Comparison of ENCODE assay signal across 8 mouse cellular contexts in the genomic region with DNA sequence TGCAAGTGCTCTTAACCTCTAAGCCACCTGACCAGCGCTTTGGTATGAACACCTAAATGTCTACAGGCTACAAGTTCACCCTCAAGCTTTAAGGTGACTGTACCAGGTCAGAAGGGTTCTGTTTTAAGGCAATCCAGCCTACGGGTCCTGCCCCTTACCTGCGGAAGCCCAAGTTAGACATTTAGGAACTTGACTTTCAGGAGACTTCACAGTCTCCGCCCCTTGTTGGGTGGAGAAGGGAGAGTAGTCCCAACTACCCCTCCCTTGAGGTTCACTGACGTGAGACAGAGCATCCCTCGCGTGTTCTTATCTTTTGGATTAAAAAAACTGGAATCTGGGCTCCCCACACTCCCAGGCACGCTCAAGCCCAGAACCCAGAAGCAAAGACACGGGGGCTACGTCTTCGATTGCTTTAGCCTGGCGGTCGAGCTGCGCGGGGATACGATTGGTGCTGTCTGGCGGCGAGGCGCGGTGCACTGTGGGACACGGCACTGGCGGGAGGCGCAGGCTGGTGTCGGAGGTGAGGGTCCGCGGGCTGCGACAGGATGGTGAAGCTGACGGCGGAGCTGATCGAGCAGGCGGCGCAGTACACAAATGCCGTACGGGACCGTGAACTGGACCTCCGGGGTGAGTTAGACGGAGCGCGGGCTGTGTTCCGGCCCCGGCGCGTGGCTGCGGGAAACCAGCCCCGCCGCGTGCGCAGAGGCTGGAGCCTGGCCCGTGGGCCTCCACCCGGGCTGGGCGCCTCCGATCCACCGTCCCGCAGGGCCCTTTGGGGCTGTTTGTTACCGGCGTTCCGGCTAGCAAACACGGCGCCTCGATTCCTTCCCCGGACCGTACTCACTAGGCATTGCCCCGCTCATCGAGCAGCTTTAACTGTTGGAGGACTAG. TPM values are rescaled to one million over a fixed set of nuclear protein-coding genes. Genes with fewer than 3 reads are reported as not detected.
DNase-seq lines count a peak whose midpoint lies in the region; ATAC-seq and TF ChIP-seq lines count a peak whose summit lies in the region.

No protein-coding gene starts in this region.

- intact Hi-C loops in heart, postnatal 10 days (cut with DNase I): no loop called here

- TF ChIP-seq CTCF in liver, postnatal 0 days (IDR thresholded peaks at IDR 0.05; ENCODE audit: low read depth): no peak

- no peak; the same call in 1 of the 2 replicates for TF ChIP-seq EP300 in liver, postnatal 0 days (IDR thresholded peaks at IDR 0.05; ENCODE audit: low read depth)

- 1% methylated on average over 64 of the region's 64 CpGs for WGBS in forebrain, embryonic 13.5 days
- WGBS in liver, postnatal 0 days (ENCODE audit: insufficient replicate concordance): under 1% methylated on average over 64 of the region's 64 CpGs
- WGBS in neural tube, embryonic 13.5 days: under 1% methylated on average over 64 of the region's 64 CpGs

- peaks cover 18% of the 10 kb centered on the region for H3K4me1 ChIP-seq in forebrain, embryonic 13.5 days
- peaks cover 10% of the 10 kb centered on the region; the same call in 1 of the 2 replicates for H3K4me1 ChIP-seq in liver, postnatal 0 days (ENCODE audit: insufficient read depth)
- H3K4me1 ChIP-seq in neural tube, embryonic 13.5 days (replicated peaks): peaks cover 22% of the 10 kb centered on the region

- no peaks in the 10 kb centered on the region for H3K27me3 ChIP-seq in forebrain, embryonic 13.5 days
- no peaks in the 10 kb centered on the region for H3K27me3 ChIP-seq in liver, postnatal 0 days (ENCODE audit: insufficient read depth, low read length)
- H3K27me3 ChIP-seq in neural tube, embryonic 13.5 days: no peaks in the 10 kb centered on the region

- H3K9me3 ChIP-seq in forebrain, embryonic 13.5 days (replicated peaks): no peaks in the 10 kb centered on the region
- H3K9me3 ChIP-seq in liver, postnatal 0 days (ENCODE audit: low read length): no peaks in the 10 kb centered on the region
- H3K9me3 ChIP-seq in neural tube, embryonic 13.5 days: no peaks in the 10 kb centered on the region

- H3K27ac ChIP-seq in forebrain, embryonic 13.5 days: peak overlapping the region; percentile 49
- peak overlapping the region; percentile 58 for H3K27ac ChIP-seq in liver, postnatal 0 days (ENCODE audit: low read depth)
- H3K27ac ChIP-seq in neural tube, embryonic 13.5 days (replicated peaks): peak overlapping the region; percentile 34

- DNase-seq in ES-CJ7 (ENCODE audit: low read depth, low spot score): peak; percentile 85
- peak; percentile 93 to 94 for DNase-seq in heart, postnatal 10 days
- DNase-seq in layer of hippocampus, adult 11-12 months (ENCODE audit: low spot score): peak; percentile 86
- DNase-seq in liver, postnatal 0 days: peak; percentile 90
- DNase-seq in telencephalon, adult 2 months (ENCODE audit: low read depth, low spot score): peak; percentile 83

- H3K4me3 ChIP-seq in forebrain, embryonic 13.5 days: peak overlapping the region; percentile 98
- H3K4me3 ChIP-seq in liver, postnatal 0 days (ENCODE audit: low read depth, low read length): peak overlapping the region; percentile 95
- peak overlapping the region; percentile 69 for H3K4me3 ChIP-seq in neural tube, embryonic 13.5 days

- peaks cover 24% of the 10 kb centered on the region for H3K36me3 ChIP-seq in forebrain, embryonic 13.5 days (ENCODE audit: poor library complexity, severe bottlenecking)
- peaks cover 25% of the 10 kb centered on the region for H3K36me3 ChIP-seq in liver, postnatal 0 days (replicated peaks; ENCODE audit: insufficient read depth, low read length)
- peaks cover 26% of the 10 kb centered on the region for H3K36me3 ChIP-seq in neural tube, embryonic 13.5 days

- ATAC-seq in cerebellum, adult (ENCODE audit: insufficient number of reproducible peaks, low FRiP score, low TSS enrichment): peak; percentile 91
- ATAC-seq in forebrain, embryonic 13.5 days: peak; percentile 98
- peak; percentile 97 for ATAC-seq in liver, postnatal 0 days
- ATAC-seq in neural tube, embryonic 13.5 days (ENCODE audit: low read depth): peak; percentile 96

- peak overlapping the region; percentile 94 for H3K4me2 ChIP-seq in forebrain, embryonic 13.5 days
- peak overlapping the region; percentile 71 for H3K4me2 ChIP-seq in liver, postnatal 0 days (ENCODE audit: low read depth, low read length)
- peak overlapping the region; percentile 94 for H3K4me2 ChIP-seq in neural tube, embryonic 13.5 days

- H3K9ac ChIP-seq in forebrain, embryonic 13.5 days: peak overlapping the region; percentile 96
- peak overlapping the region; percentile 96 for H3K9ac ChIP-seq in liver, postnatal 0 days (replicated peaks)
- peak overlapping the region; percentile 80 for H3K9ac ChIP-seq in neural tube, embryonic 13.5 days

RNA-seq across cellular contexts. Expression of a gene that starts 1.5 kb away (rescaled TPM):
- 201 and 206 TPM in 2 replicates for polyA plus RNA-seq in forebrain, embryonic 13.5 days (2015; fragmentation: Nextera tagmentation; extraction: Ambion mirVana)
- 10 to 100 TPM; 27.0 to 29.2 TPM for total RNA-seq in heart, postnatal 10 days (2021)
- 45.0 and 47.6 TPM in 2 replicates for polyA plus RNA-seq in liver, postnatal 0 days (2015; fragmentation: Nextera tagmentation; extraction: Ambion mirVana)
- polyA plus RNA-seq in neural tube, embryonic 13.5 days (2015; fragmentation: Nextera tagmentation; extraction: Ambion mirVana): 128 and 129 TPM in 2 replicates

RNA-seq across cellular contexts. Expression of a gene that starts 16.9 kb away (rescaled TPM):
- polyA plus RNA-seq in forebrain, embryonic 13.5 days (2015; fragmentation: Nextera tagmentation; extraction: Ambion mirVana): not detected in 2 replicates
- not detected for total RNA-seq in heart, postnatal 10 days (2021)
- polyA plus RNA-seq in liver, postnatal 0 days (2015; fragmentation: Nextera tagmentation; extraction: Ambion mirVana): not detected in 2 replicates
- not detected in 2 replicates for polyA plus RNA-seq in neural tube, embryonic 13.5 days (2015; fragmentation: Nextera tagmentation; extraction: Ambion mirVana)

RNA-seq across cellular contexts. Expression of a gene that starts 19.1 kb away (rescaled TPM):
- 70.7 TPM in 2 replicates for polyA plus RNA-seq in forebrain, embryonic 13.5 days (2015; fragmentation: Nextera tagmentation; extraction: Ambion mirVana)
- total RNA-seq in heart, postnatal 10 days (2021): 10 to 100 TPM; 27.0 to 31.2 TPM
- polyA plus RNA-seq in liver, postnatal 0 days (2015; fragmentation: Nextera tagmentation; extraction: Ambion mirVana): 103 and 120 TPM in 2 replicates
- polyA plus RNA-seq in neural tube, embryonic 13.5 days (2015; fragmentation: Nextera tagmentation; extraction: Ambion mirVana): 97.2 and 105 TPM in 2 replicates

RNA-seq across cellular contexts. Expression of a gene that starts 49.0 kb away (rescaled TPM):
- polyA plus RNA-seq in forebrain, embryonic 13.5 days (2015; fragmentation: Nextera tagmentation; extraction: Ambion mirVana): 14.2 and 14.5 TPM in 2 replicates
- total RNA-seq in heart, postnatal 10 days (2021): 10 to 100 TPM; 37.6 to 37.9 TPM
- 3.9 and 5.0 TPM in 2 replicates for polyA plus RNA-seq in liver, postnatal 0 days (2015; fragmentation: Nextera tagmentation; extraction: Ambion mirVana)
- polyA plus RNA-seq in neural tube, embryonic 13.5 days (2015; fragmentation: Nextera tagmentation; extraction: Ambion mirVana): 11.5 and 13.3 TPM in 2 replicates

Comparison
In these comparisons a context has a peak if more than half of its experiments do, and no peak if none do; other contexts are left out.
1. Peak in every context shown above with its lines: DNase-seq, ATAC-seq, H3K4me3 ChIP-seq and H3K27ac ChIP-seq.